Mouse (Mus musculus) liver, adult 2 months (tissue): ENCODE results near the gene Ring1.

Experiments
- CTCF ChIP-seq: fragments of 200-500 bp; IDR thresholded peaks from 2 replicates; pipeline ENCODE4 v1.5.1; 2011; ENCODE audit warnings: low read depth, low read length, control low read depth
- POLR2A ChIP-seq: fragments of 200-500 bp; IDR thresholded peaks from 2 replicates; pipeline ENCODE4 v1.6.1; 2011; ENCODE audit warnings: low read length, control low read depth; ENCODE audit not compliant: insufficient read depth; ENCODE audit errors: extremely low read depth

DNA sequence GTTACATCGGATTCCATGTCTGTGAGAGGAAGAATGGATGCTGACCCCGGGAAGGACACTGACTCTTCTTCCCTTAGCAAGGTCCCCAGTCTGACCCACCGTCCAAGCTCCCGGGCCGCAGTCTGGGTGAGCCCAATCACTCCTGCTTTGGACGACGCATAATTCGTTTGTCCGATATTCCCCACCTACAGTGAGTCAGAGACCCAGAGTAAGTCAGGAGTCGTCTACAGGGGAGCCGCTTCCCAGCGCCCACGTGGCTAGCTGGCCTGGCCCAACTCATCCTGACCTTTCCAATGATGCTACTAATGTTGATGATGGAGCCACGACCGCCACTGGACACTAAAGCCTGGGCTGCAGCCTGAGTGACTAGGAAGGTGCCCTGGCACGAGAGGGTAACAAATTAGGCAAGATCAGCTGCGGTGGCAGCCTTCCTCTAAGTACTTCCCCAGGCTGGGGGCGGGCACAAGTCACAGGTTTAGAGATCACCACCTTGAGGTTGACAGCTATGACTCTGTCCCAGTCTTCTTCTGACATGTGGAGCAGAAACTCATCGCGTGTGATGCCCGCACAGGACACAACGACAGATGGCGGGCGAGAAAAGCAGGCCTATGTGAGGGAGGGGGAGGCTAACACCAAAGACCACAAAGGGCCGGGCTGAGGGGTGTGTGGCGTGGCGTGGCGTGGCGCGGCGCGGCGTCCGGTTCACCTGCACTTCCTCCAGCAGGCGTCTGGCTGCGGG lies 2.6 kb upstream of the Ring1 start:
- TF ChIP-seq POLR2A (no peak), CTCF (0 out of 2 replicates have a peak, but pooled peaks have one; percentile 1)
